Mouse (Mus musculus) heart, adult 2 months (tissue): ENCODE measurements around the gene Lekr1. TPM values are rescaled to one million over a fixed set of nuclear protein-coding genes. Genes with fewer than 3 reads are reported as not detected.

Experiments used
- DNase-seq, 2 experiments: peaks; one replicate each; pipeline ENCODE4 v3.0.0; 2021
- H3K27ac ChIP-seq: fragments of 200-600 bp; 2 replicates; pipeline ENCODE4 v1.8.1; 2022
- H3K27me3 ChIP-seq: fragments of 200-500 bp; 2 replicates; pipeline ENCODE4 v1.6.1; 2012; ENCODE audit warnings: mild to moderate bottlenecking, low read length, inconsistent platforms, mixed read lengths; ENCODE audit not compliant: control insufficient read depth, insufficient read depth
- H3K36me3 ChIP-seq: fragments of 200-500 bp; 2 replicates; pipeline ENCODE4 v1.6.1; 2012; ENCODE audit warnings: low read length, inconsistent platforms; ENCODE audit not compliant: control insufficient read depth, insufficient read depth
- H3K4me1 ChIP-seq: fragments of 200-500 bp; 2 replicates; pipeline ENCODE4 v1.6.1; 2011; ENCODE audit warnings: low read length; ENCODE audit not compliant: control insufficient read depth, insufficient read depth
- H3K4me3 ChIP-seq: fragments of 200-600 bp; 2 replicates; pipeline ENCODE4 v1.8.1; 2022
- H3K79me2 ChIP-seq: fragments of 200-500 bp; replicated peaks from 2 replicates; pipeline ENCODE4 v1.6.1; 2012; ENCODE audit warnings: mild to moderate bottlenecking, inconsistent platforms, low read length, moderate library complexity, mixed read lengths; ENCODE audit not compliant: control insufficient read depth, insufficient read depth
- H3K9ac ChIP-seq: fragments of 200-500 bp; 2 replicates; pipeline ENCODE4 v1.6.1; 2012; ENCODE audit warnings: low read depth, mild to moderate bottlenecking, control low read depth, inconsistent platforms, low read length, mixed read lengths
- CTCF ChIP-seq: fragments of 200-600 bp; IDR thresholded peaks from 2 replicates; pipeline ENCODE4 v1.8.1; 2022; ENCODE audit warnings: antibody characterized with exemption, mild to moderate bottlenecking, moderate library complexity
- EP300 ChIP-seq: fragments of 200-500 bp; IDR thresholded peaks from 2 replicates; pipeline ENCODE4 v1.6.1; 2011; ENCODE audit warnings: low read depth, low read length, control low read depth; ENCODE audit not compliant: insufficient read depth
- POLR2A ChIP-seq: fragments of 200-500 bp; IDR thresholded peaks from 2 replicates; pipeline ENCODE4 v1.6.1; 2011; ENCODE audit warnings: mild to moderate bottlenecking, low read depth, low read length, control low read depth; ENCODE audit not compliant: insufficient read depth
- WGBS: fragments of 180-500 bp; shearing (Covaris S2); methylation state at CpG from one replicate; pipeline ENCODE4 v1.1.7; 2018; 5-methylcytosine and 5-hydroxymethylcytosine counted together
- intact Hi-C: fragments of 180-260 bp; cut with DNase I; formaldehyde crosslinking; loops from one replicate; pipeline ENCODE4 v1.15.1; 2025
- polyA plus RNA-seq: library from polyadenylated mRNA; depleted of rRNA; stranded (reverse); fragments of >200 nt; gene quantifications from 2 replicates; pipeline ENCODE4 v1.2.3, GENCODE M21; 2012
- total RNA-seq, 2 experiments: library from RNA; stranded (reverse); gene quantifications; 2 replicates each; pipeline ENCODE4 v1.2.3; 2021

Lekr1 gene
- total and polyA plus RNA-seq, 3 experiments, result 0.84 to 2.2 (median 2.1) TPM

- no peak for TF ChIP-seq EP300
- H3K36me3 ChIP-seq, result no peaks in the 10 kb centered on the region
- DNase-seq, result no peak
- WGBS, result 63% methylated on average over 5 of the region's 5 CpGs
- H3K79me2 ChIP-seq, result no peaks in the 10 kb centered on the region
- H3K27me3 ChIP-seq, result no peaks in the 10 kb centered on the region
- peaks cover 4% of the 10 kb centered on the region for H3K4me1 ChIP-seq
- no peak overlapping the region for H3K4me3 ChIP-seq
- no peak overlapping the region for H3K9ac ChIP-seq
- intact Hi-C loops, result loop anchor here (5.0 kb wide), 1 partner anchor 35 kb away; no protein-coding TSS in a partner anchor
- H3K27ac ChIP-seq, result no peak overlapping the region; the same call in 1 of the 2 replicates
Observed at GRCm38 (mm10) chr3:65827400-65827799, 161.4 kb downstream of the Lekr1 start.

- peaks cover 4% of the 10 kb centered on the region for H3K4me1 ChIP-seq
- H3K4me3 ChIP-seq, result no peak overlapping the region
- no peaks in the 10 kb centered on the region for H3K36me3 ChIP-seq
- no peaks in the 10 kb centered on the region for H3K79me2 ChIP-seq
- TF ChIP-seq CTCF (no peak), EP300 (no peak), POLR2A (no peak)
- no peak overlapping the region for H3K9ac ChIP-seq
- H3K27me3 ChIP-seq, result no peaks in the 10 kb centered on the region
- intact Hi-C loops, result loop anchor here (5.0 kb wide), 1 partner anchor 34 kb away; no protein-coding TSS in a partner anchor
- peak in 1 of 2 experiments; percentile 59 for DNase-seq
- peak overlapping the region; percentile 23 for H3K27ac ChIP-seq
- 19% methylated on average over 3 of the region's 3 CpGs for WGBS
Observed at GRCm38 (mm10) chr3:65828020-65828419, 162.0 kb downstream of the Lekr1 start.

DNA sequence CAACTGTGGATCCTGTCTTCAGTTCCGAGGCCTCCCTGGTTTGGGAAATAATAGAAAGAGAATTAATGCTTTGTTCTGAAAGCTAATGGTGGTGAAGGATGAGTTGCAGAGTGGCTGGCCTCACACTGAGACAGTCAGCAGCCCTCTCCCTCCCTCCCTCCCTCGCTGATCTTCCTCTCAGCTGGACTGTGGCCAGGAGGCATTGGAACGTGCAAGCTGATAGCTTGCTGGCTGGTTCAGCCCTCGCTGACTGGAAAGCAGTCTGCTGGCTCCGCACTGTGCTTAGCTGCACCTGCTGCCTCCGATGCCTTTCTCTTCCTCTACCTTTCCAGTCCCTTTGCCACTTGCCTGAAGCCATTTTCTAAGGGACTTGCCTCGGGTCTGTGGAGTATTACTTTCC lies 163.2 kb downstream of the Lekr1 start:
- 20% methylated on average over 7 of the region's 7 CpGs for WGBS
- Histone ChIP-seq H3K4me3 (no peak overlapping the region), H3K4me1 (peaks cover 4% of the 10 kb centered on the region), H3K9ac (no peak overlapping the region), H3K36me3 (no peaks in the 10 kb centered on the region), H3K27me3 (no peaks in the 10 kb centered on the region), H3K27ac (no peak overlapping the region), H3K79me2 (no peaks in the 10 kb centered on the region)
- intact Hi-C loops, result loop anchor here (5.0 kb wide), 1 partner anchor 33 kb away; no protein-coding TSS in a partner anchor
- peak; percentile 75 to 84 for DNase-seq
- TF ChIP-seq CTCF, result no peak
- TF ChIP-seq POLR2A, result no peak
- TF ChIP-seq EP300, result peak; percentile 38; the same call in 1 of the 2 replicates

- WGBS, result 64% methylated on average over 7 of the region's 7 CpGs
- TF ChIP-seq CTCF, result no peak
- TF ChIP-seq EP300, result no peak
Observed at GRCm38 (mm10) chr3:65829943-65830483, 164.0 kb downstream of the Lekr1 start.

GRCm38 (mm10) chr3:65830801-65831200 lies 164.8 kb downstream of the Lekr1 start:
- Histone ChIP-seq H3K9ac (no peak overlapping the region; the same call in 1 of the 2 replicates), H3K4me3 (no peak overlapping the region), H3K4me1 (peaks cover 4% of the 10 kb centered on the region), H3K27ac (peak overlapping the region; percentile 47), H3K27me3 (no peaks in the 10 kb centered on the region), H3K79me2 (no peaks in the 10 kb centered on the region), H3K36me3 (no peaks in the 10 kb centered on the region)
- peak; percentile 63 to 78 for DNase-seq
- intact Hi-C loops, result no loop called here
- 10% methylated on average over 16 of the region's 16 CpGs for WGBS
- TF ChIP-seq CTCF (no peak), POLR2A (no peak), EP300 (no peak)

More at GRCm38 (mm10) chr3:65829943-65830483, 164.0 kb downstream of the Lekr1 start:
- H3K9ac ChIP-seq, result no peak overlapping the region
- H3K79me2 ChIP-seq, result no peaks in the 10 kb centered on the region
- peaks cover 4% of the 10 kb centered on the region for H3K4me1 ChIP-seq
- H3K27ac ChIP-seq, result peak overlapping the region; percentile 47; the same call in 1 of the 2 replicates
- no peaks in the 10 kb centered on the region for H3K36me3 ChIP-seq
- no peak overlapping the region for H3K4me3 ChIP-seq
- H3K27me3 ChIP-seq, result no peaks in the 10 kb centered on the region
- intact Hi-C loops, result loop anchor here (5.0 kb wide), 1 partner anchor 32 kb away; no protein-coding TSS in a partner anchor
- no peak for DNase-seq

DNA sequence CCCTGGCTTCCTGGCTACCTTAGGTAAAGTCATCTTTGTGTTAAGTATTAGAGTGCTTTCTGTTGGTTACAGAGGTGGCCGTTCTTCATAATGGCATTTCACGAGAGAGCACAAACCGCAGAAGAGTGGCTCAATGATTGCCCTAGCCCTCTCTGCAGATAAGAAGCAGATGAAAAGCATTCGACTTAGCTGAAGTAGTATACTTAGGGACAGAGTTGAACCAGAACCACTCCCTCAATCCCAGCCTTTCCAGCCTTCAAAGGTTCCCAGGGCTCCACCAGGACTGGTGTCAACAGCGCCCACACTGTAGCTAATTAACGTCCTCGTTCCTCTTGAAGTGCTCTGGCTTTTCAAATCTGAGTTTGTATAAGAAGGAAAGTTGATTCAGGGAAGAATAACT lies 166.4 kb downstream of the Lekr1 start:
- H3K9ac ChIP-seq, result no peak overlapping the region
- no peak for DNase-seq
- H3K27me3 ChIP-seq, result no peaks in the 10 kb centered on the region
- no peaks in the 10 kb centered on the region for H3K79me2 ChIP-seq
- WGBS, result 77% methylated on average over 7 of the region's 7 CpGs
- no peaks in the 10 kb centered on the region for H3K36me3 ChIP-seq
- peaks cover 4% of the 10 kb centered on the region; the same call in 1 of the 2 replicates for H3K4me1 ChIP-seq
- no peak overlapping the region for H3K27ac ChIP-seq
- intact Hi-C loops, result no loop called here
- no peak overlapping the region for H3K4me3 ChIP-seq
- no peak for TF ChIP-seq EP300
- TF ChIP-seq CTCF, result no peak
- no peak for TF ChIP-seq POLR2A
